Mouse (Mus musculus) thymus, adult 2 months (tissue): ENCODE data around the gene Nectin1.

Source experiments
- CTCF ChIP-seq: fragments of 200-500 bp; IDR thresholded peaks from 2 replicates; pipeline ENCODE4 v1.5.1; 2012; ENCODE audit warnings: mild to moderate bottlenecking, control low read depth, low read length, moderate library complexity, borderline replicate concordance; ENCODE audit not compliant: control insufficient read depth, poor library complexity, insufficient read depth; ENCODE audit errors: extremely low read depth
- POLR2A ChIP-seq: fragments of 200-500 bp; IDR thresholded peaks from 2 replicates; pipeline ENCODE4 v1.6.1; 2012; ENCODE audit warnings: mild to moderate bottlenecking, low read length, control low read depth, moderate library complexity; ENCODE audit not compliant: control insufficient read depth, poor library complexity, insufficient read depth; ENCODE audit errors: extremely low read depth

- TF ChIP-seq CTCF, result no peak
- TF ChIP-seq POLR2A, result no peak
Observed at GRCm38 (mm10) chr9:43850281-43850680, 106.5 kb downstream of the Nectin1 start.
